Mouse (Mus musculus): Measurements from ENCODE around the gene Herc4.
"Not testable (repeated sequence)": the region's sequence is repeated elsewhere in the genome, so short reads cannot be mapped to it uniquely, and the experiment has no call there.

The Herc4 gene

GRCm38 (mm10) chr10:63351099-63351498, 107.5 kb downstream of the Herc4 start:
- DNase-seq (ENCODE audit: low spot score in 2 of 2), result not testable (repeated sequence)

- peak; percentile 48 to 51 for DNase-seq (ENCODE audit: low spot score in 2 of 2)
Measured at GRCm38 (mm10) chr10:63352111-63352510, 108.5 kb downstream of the Herc4 start.

- no peak for DNase-seq (ENCODE audit: low spot score in 2 of 2)
Measured at GRCm38 (mm10) chr10:63360502-63360901, 116.9 kb downstream of the Herc4 start.

- no peak for DNase-seq (ENCODE audit: low spot score in 2 of 2)
Measured at GRCm38 (mm10) chr10:63365918-63366455, 122.4 kb downstream of the Herc4 start.

GRCm38 (mm10) chr10:63367386-63367785, 123.8 kb downstream of the Herc4 start:
- DNase-seq (ENCODE audit: low spot score in 2 of 2), result no peak
